Mouse (Mus musculus): ENCODE results near the gene Kmt2d. TPM values are rescaled to one million over a fixed set of nuclear protein-coding genes. Genes with fewer than 3 reads are reported as not detected.
A peak's percentile ranks its signal among the peaks of the same experiment; 100 is the strongest.

Kmt2d gene
- polyA plus RNA-seq, 1 experiment = 267 TPM

GRCm38 (mm10) chr15:98809390-98809789, 61.6 kb downstream of the Kmt2d start, which contains the start of gene Ddn:
Ddn (minus strand) TSS chr15:98809490.
- Histone ChIP-seq H3K4me1 (ENCODE audit: control insufficient read depth, insufficient read depth, low read length) (peaks cover 47% of the 10 kb centered on the region), H3K27ac (ENCODE audit: insufficient read depth, low read depth, low read length) (peak within 1 kb of the TSS; percentile 100), H3K4me3 (ENCODE audit: insufficient read depth, low read depth, low read length) (peak within 1 kb of the TSS; percentile 79)
- no peak for TF ChIP-seq POLR2A (IDR thresholded peaks at IDR 0.05; ENCODE audit: insufficient read depth, low read depth, low read length)
- no peak for TF ChIP-seq CTCF (IDR thresholded peaks at IDR 0.05; ENCODE audit: insufficient read depth, low read depth, low read length)
- WGBS = 38% methylated on average over 3 of the region's 3 CpGs

- Histone ChIP-seq H3K4me3 (ENCODE audit: insufficient read depth, low read depth, low read length) (peak overlapping the region; percentile 79), H3K27ac (ENCODE audit: insufficient read depth, low read depth, low read length) (peak overlapping the region; percentile 100), H3K4me1 (ENCODE audit: control insufficient read depth, insufficient read depth, low read length) (peaks cover 49% of the 10 kb centered on the region)
- TF ChIP-seq CTCF (IDR thresholded peaks at IDR 0.05; ENCODE audit: insufficient read depth, low read depth, low read length) (no peak), POLR2A (IDR thresholded peaks at IDR 0.05; ENCODE audit: insufficient read depth, low read depth, low read length) (no peak)
- WGBS = 2% methylated on average over 6 of the region's 6 CpGs
These were observed 62.3 kb downstream of the Kmt2d start for GRCm38 (mm10) chr15:98808651-98809134.

- peak; percentile 13; the same call in 1 of the 2 replicates for TF ChIP-seq POLR2A (IDR thresholded peaks at IDR 0.05; ENCODE audit: insufficient read depth, low read depth, low read length)
- no peak for TF ChIP-seq CTCF (IDR thresholded peaks at IDR 0.05; ENCODE audit: insufficient read depth, low read depth, low read length)
- peak overlapping the region; percentile 100 for H3K27ac ChIP-seq (ENCODE audit: insufficient read depth, low read depth, low read length)
- under 1% methylated on average over 34 of the region's 34 CpGs for WGBS
- peaks cover 48% of the 10 kb centered on the region for H3K4me1 ChIP-seq (ENCODE audit: control insufficient read depth, insufficient read depth, low read length)
- peak overlapping the region; percentile 79 for H3K4me3 ChIP-seq (ENCODE audit: insufficient read depth, low read depth, low read length)
These were observed 62.9 kb downstream of the Kmt2d start for GRCm38 (mm10) chr15:98807895-98808650.

GRCm38 (mm10) chr15:98806809-98807770, 63.9 kb downstream of the Kmt2d start:
- TF ChIP-seq POLR2A (IDR thresholded peaks at IDR 0.05; ENCODE audit: insufficient read depth, low read depth, low read length) = 0 out of 2 replicates have a peak, but pooled peaks have one; percentile 11
- no peak for TF ChIP-seq CTCF (IDR thresholded peaks at IDR 0.05; ENCODE audit: insufficient read depth, low read depth, low read length)
- Histone ChIP-seq H3K27ac (ENCODE audit: insufficient read depth, low read depth, low read length) (peak overlapping the region; percentile 76), H3K4me3 (ENCODE audit: insufficient read depth, low read depth, low read length) (peak overlapping the region; percentile 79), H3K4me1 (ENCODE audit: control insufficient read depth, insufficient read depth, low read length) (peaks cover 48% of the 10 kb centered on the region)
- whole genome bisulfite sequencing = 4% methylated on average over 58 of the region's 58 CpGs

GRCm38 (mm10) chr15:98806071-98806808, 64.8 kb downstream of the Kmt2d start:
- no peak for TF ChIP-seq CTCF (IDR thresholded peaks at IDR 0.05; ENCODE audit: insufficient read depth, low read depth, low read length)
- TF ChIP-seq POLR2A (IDR thresholded peaks at IDR 0.05; ENCODE audit: insufficient read depth, low read depth, low read length) = no peak; the same call in 1 of the 2 replicates
- Histone ChIP-seq H3K4me3 (ENCODE audit: insufficient read depth, low read depth, low read length) (peak overlapping the region; percentile 79), H3K27ac (ENCODE audit: insufficient read depth, low read depth, low read length) (peak overlapping the region; percentile 76), H3K4me1 (ENCODE audit: control insufficient read depth, insufficient read depth, low read length) (peaks cover 51% of the 10 kb centered on the region)
- WGBS = 21% methylated on average over 30 of the region's 30 CpGs

- peaks cover 51% of the 10 kb centered on the region for H3K4me1 ChIP-seq (ENCODE audit: control insufficient read depth, insufficient read depth, low read length)
- H3K27ac ChIP-seq (ENCODE audit: insufficient read depth, low read depth, low read length) = peak overlapping the region; percentile 76
- peak overlapping the region; percentile 79 for H3K4me3 ChIP-seq (ENCODE audit: insufficient read depth, low read depth, low read length)
- WGBS = 2% methylated on average over 64 of the region's 64 CpGs
- TF ChIP-seq POLR2A (IDR thresholded peaks at IDR 0.05; ENCODE audit: insufficient read depth, low read depth, low read length) = no peak
- peak; percentile 54; the same call in 1 of the 2 replicates for TF ChIP-seq CTCF (IDR thresholded peaks at IDR 0.05; ENCODE audit: insufficient read depth, low read depth, low read length)
These were observed 65.5 kb downstream of the Kmt2d start for GRCm38 (mm10) chr15:98805324-98806040.

- TF ChIP-seq CTCF (IDR thresholded peaks at IDR 0.05; ENCODE audit: insufficient read depth, low read depth, low read length) (peak; percentile 74), POLR2A (IDR thresholded peaks at IDR 0.05; ENCODE audit: insufficient read depth, low read depth, low read length) (no peak)
- no peak overlapping the region for H3K27ac ChIP-seq (ENCODE audit: insufficient read depth, low read depth, low read length)
- peaks cover 43% of the 10 kb centered on the region for H3K4me1 ChIP-seq (ENCODE audit: control insufficient read depth, insufficient read depth, low read length)
- WGBS = under 1% methylated on average over 32 of the region's 32 CpGs
- H3K4me3 ChIP-seq (ENCODE audit: insufficient read depth, low read depth, low read length) = peak overlapping the region; percentile 19
These were observed 67.0 kb downstream of the Kmt2d start for GRCm38 (mm10) chr15:98804054-98804453.
